Mouse (Mus musculus): ENCODE results near the gene Ybx2.

Gene Ybx2

GRCm38 (mm10) chr11:69935137-69935879, at the start of gene Ybx2:
TSS of gene Ybx2 (plus strand) at chr11:69935796.
- DNase-seq (ENCODE audit: low spot score in 2 of 2), result peak; percentile 91 to 93

- DNase-seq (ENCODE audit: low spot score in 2 of 2), result no peak
These were observed 48.5 kb upstream of the Ybx2 start for GRCm38 (mm10) chr11:69886907-69887635.

GRCm38 (mm10) chr11:69891482-69891881, 44.1 kb upstream of the Ybx2 start:
- no peak for DNase-seq (ENCODE audit: low spot score in 2 of 2)

GRCm38 (mm10) chr11:69894671-69895070, 40.9 kb upstream of the Ybx2 start:
- DNase-seq (ENCODE audit: low spot score in 2 of 2), result peak; percentile 86 to 90

GRCm38 (mm10) chr11:69895291-69895690, 40.3 kb upstream of the Ybx2 start, which contains the start of gene Acap1:
TSS of gene Acap1 (minus strand) at chr11:69895539.
- DNase-seq (ENCODE audit: low spot score in 2 of 2), result peak; percentile 71 to 76

GRCm38 (mm10) chr11:69899870-69900269, 35.7 kb upstream of the Ybx2 start:
- no peak for DNase-seq (ENCODE audit: low spot score in 2 of 2)

GRCm38 (mm10) chr11:69900471-69901405, 34.9 kb upstream of the Ybx2 start, which contains the start of the genes 2810408A11Rik and Neurl4:
TSS of gene 2810408A11Rik (minus strand) at chr11:69900987.
TSS of gene Neurl4 (plus strand) at chr11:69901072.
- peak; percentile 90 to 94 for DNase-seq (ENCODE audit: low spot score in 2 of 2)

- peak; percentile 91 to 95 for DNase-seq (ENCODE audit: low spot score in 2 of 2)
These were observed 34.2 kb upstream of the Ybx2 start for GRCm38 (mm10) chr11:69901406-69901846.

GRCm38 (mm10) chr11:69901993-69902392, 33.6 kb upstream of the Ybx2 start:
- no peak for DNase-seq (ENCODE audit: low spot score in 2 of 2)

- DNase-seq (ENCODE audit: low spot score in 2 of 2), result no peak
These were observed 32.6 kb upstream of the Ybx2 start for GRCm38 (mm10) chr11:69902972-69903371.

- no peak for DNase-seq (ENCODE audit: low spot score in 2 of 2)
These were observed 31.3 kb upstream of the Ybx2 start for GRCm38 (mm10) chr11:69904311-69904710.

- DNase-seq (ENCODE audit: low spot score in 2 of 2), result no peak
These were observed 27.0 kb upstream of the Ybx2 start for GRCm38 (mm10) chr11:69908645-69909044.

GRCm38 (mm10) chr11:69909174-69909573, 26.4 kb upstream of the Ybx2 start:
- DNase-seq (ENCODE audit: low spot score in 2 of 2), result no peak

- no peak for DNase-seq (ENCODE audit: low spot score in 2 of 2)
These were observed 25.4 kb upstream of the Ybx2 start for GRCm38 (mm10) chr11:69910177-69910576.

- no peak for DNase-seq (ENCODE audit: low spot score in 2 of 2)
These were observed 24.6 kb upstream of the Ybx2 start for GRCm38 (mm10) chr11:69910781-69911560.

GRCm38 (mm10) chr11:69911701-69912100, 23.9 kb upstream of the Ybx2 start:
- no peak for DNase-seq (ENCODE audit: low spot score in 2 of 2)

GRCm38 (mm10) chr11:69912716-69913530, 22.7 kb upstream of the Ybx2 start:
- no peak for DNase-seq (ENCODE audit: low spot score in 2 of 2)

- DNase-seq (ENCODE audit: low spot score in 2 of 2), result peak; percentile 88 to 89
These were observed 21.8 kb upstream of the Ybx2 start, which contains the start of gene Gps2 for GRCm38 (mm10) chr11:69913554-69914371. TSS of gene Gps2 (plus strand) at chr11:69913888.

- no peak for DNase-seq (ENCODE audit: low spot score in 2 of 2)
These were observed 21.2 kb upstream of the Ybx2 start for GRCm38 (mm10) chr11:69914372-69914764.

Data from thymus, postnatal 10 days (tissue).